Mouse (Mus musculus) frontal cortex, postnatal 36 days (tissue): ENCODE data around the gene Fam131b.

Experiments
- DNase-seq, 2 experiments: peaks; one replicate each; pipeline ENCODE4 v3.0.0; 2022; ENCODE audit warnings: low spot score in 2 of 2

Fam131b gene

GRCm38 (mm10) chr6:42355794-42356600 lies 31.6 kb upstream of the Fam131b start:
- DNase-seq = no peak

DNA sequence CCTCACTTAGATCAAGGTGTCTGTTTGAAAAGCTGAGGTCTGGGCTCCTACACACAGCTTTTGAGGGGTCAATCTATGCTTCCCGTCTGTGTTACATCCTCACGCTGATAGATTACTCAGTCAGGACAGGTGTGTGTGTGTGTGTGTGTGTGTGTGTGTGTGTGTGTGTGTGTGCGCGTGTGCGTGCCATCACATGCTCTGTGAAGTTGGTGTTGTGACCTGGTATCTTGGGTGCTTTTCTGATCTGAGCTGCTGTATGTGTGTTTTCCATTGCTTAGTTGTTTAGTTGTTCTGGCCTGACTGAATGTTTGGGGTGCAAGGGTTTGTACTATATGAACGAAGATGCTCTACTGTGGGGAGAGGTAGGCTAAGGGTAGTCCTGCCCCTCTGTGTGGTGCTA lies 30.9 kb upstream of the Fam131b start:
- DNase-seq = no peak

DNA sequence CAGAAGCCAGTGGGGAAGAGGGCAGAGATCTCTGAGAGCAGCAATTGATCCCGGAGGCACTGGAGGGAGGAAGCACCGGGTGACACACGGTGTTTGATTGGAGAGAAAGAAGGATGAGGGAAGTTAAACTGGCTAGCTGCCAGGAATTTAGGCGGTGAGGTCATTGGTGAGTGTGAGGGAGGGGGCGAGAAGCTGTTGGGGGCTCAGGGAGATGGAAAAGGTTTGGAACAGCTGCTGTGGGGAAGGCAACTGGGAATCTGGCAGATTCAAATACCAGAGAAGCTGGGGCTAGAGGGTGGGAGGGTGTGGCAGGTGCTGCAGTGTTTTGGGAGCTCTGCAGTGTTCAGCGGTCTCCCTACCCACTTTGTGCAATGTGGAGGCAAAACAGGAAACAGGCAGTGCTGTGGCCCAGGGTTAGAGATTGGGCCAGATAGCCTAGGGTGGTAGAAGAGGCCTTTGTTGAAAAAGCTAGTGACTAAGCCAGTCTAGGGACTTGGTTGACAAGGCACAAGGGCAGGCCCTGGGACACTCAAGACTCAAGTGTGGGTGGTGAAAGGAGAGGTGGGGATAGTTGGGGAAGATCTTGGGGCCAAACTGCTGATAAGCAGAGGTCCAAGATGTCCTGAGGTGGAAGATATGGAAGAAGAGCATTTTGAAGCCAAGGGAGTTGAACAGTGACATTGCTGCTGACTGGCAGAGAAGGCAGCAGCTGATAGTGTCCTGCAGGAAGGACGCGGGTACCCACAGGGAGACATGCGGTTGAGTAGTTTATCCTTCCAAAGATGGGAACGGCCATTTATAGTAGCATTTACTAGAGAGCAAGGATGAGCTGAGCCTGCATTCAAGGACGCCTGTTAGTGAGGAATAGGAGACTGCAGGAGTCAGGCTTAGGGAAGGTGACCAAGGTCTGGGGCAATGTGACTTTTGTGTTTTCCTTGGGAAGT lies 29.9 kb upstream of the Fam131b start:
- no peak for DNase-seq

GRCm38 (mm10) chr6:42353180-42353579 lies 28.7 kb upstream of the Fam131b start:
- no peak for DNase-seq

GRCm38 (mm10) chr6:42352486-42352846 lies 28.0 kb upstream of the Fam131b start:
- DNase-seq = no peak

DNA sequence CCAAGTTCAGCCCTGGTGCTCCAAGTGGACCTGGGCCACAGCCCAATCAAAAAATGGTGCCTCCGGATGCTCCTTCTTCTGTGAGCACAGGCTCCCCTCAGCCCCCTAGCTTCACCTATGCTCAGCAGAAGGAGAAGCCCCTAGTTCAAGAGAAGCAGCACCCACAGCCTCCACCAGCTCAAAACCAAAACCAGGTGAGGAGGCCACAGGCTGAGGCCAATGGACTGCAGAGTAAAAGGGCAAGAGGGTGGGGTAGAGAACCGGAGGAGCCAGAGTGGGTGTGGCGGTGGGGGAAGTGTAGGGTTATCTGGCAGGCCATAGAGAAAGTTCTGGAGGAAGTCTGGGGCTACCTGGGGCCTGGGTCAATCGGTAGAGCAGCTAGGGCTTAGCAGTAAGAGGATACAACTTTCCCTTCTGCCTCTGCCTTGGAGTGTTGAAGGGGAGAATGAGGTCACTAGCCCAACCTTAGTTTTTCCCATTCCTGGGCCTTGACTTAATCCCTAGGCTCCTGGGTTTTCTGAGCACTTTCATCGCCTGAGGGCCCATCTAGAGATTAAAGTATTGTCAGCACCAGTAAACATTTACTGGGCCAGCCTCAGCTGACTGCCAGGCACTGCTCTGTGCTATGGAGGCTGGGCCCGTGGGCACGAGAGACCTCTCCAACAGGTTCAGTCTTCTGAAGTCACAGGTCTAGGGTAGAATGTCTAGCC lies 27.5 kb upstream of the Fam131b start:
- no peak for DNase-seq

DNA sequence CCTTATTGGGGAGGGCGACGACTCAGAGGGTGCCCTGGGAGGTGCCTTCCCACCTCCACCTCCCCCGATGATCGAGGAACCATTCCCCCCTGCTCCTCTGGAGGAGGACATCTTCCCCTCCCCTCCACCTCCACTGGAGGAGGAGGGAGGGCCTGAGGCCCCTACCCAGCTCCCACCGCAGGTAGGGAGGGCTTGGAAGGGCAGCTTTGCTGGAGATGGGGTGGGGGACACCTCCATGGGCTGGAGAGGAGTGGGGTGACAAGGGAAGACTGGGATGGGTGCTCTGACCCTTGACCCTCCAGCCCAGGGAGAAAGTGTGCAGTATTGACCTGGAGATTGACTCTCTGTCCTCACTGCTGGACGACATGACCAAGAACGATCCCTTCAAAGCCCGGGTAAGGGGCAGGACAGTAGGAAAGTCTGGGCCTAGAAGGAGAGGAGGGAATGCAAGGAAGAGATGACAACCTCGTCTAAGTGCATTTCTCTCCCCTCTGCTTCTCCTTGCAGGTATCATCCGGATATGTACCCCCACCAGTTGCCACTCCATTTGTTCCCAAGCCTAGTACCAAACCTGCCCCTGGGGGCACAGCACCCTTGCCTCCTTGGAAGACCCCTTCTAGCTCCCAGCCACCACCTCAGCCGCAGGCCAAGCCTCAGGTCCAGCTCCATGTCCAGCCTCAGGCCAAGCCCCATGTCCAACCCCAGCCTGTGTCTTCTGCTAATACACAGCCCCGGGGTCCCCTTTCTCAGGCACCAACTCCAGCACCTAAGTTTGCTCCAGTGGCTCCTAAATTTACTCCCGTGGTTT lies 26.7 kb upstream of the Fam131b start:
- no peak for DNase-seq

DNA sequence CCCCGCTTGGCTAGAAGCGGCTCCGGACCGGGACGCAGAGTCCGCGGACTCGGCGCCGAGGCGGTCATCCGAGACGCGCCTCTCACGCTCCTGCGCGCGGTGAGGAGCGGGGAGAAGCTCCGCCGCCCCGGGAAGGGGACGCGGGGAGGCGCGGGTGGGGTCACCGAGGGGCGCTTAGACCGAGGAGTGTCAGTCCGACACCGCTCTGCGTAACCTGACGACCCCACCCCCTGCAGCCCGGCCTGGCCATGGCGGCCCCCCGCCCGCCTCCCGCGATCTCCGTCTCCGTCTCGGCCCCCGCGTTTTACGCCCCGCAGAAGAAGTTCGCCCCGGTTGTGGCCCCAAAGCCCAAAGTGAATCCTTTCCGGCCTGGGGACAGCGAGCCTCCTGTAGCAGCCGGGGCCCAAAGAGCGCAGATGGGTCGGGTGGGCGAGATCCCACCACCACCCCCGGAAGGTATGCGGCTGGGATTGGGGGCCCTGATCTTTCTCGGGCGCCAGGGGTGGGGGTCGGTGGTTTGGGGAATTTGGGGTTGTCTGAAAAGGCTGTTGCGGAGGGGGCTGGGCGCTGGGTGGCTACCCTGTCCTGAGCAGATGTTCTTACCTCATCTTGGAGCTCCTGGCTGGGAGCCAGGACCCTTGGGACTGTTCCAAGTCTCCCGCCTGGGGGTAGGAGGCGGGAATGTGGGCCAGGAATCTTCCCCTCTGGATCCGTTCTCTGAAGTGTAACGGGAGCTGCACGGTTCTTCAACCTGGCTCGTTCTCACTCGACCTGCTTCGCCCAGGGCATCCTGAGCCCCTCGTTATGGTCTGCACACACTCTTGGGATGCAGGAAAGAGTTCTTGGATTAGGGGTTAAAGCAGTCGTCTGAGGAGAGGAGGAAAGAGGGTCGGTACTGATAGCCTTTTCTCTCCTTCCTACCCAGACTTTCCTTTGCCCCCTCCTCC lies 25.9 kb upstream of the Fam131b start:
- DNase-seq = peak; percentile 80 to 81

DNA sequence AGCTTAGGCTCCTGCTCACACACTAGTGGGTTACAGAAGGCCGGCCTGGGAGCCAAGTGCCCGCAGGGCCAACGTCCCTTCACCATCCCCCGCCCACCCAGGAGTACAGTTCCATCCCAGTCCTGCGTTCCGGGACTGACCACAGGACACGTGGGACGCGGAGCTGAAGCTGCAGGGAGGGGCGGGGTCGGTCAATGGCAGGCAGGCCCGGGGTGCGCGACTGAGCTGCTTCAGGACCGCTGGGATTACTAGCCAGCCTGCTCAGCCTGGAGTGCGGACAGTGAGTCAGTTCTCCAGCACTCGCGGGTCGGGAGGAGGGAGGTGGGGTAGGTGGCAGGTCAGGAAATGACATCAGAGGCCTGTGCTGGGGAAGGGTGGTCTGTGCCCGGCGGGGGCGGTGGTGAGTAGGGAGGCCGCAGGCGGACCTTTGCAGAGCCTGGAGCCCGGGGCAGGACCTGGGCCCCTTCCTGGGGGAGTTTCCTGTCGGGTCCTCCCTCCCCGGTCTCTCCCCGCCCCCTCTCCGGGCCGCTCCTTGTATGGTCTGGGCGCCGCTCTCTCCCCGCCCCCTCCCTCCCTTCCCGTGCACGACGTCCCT lies 25.1 kb upstream of the Fam131b start, which contains the start of gene Zyx:
Zyx (plus strand) TSS at position 205 of the 595 bp plus-strand sequence.
- peak; percentile 80 for DNase-seq

DNA sequence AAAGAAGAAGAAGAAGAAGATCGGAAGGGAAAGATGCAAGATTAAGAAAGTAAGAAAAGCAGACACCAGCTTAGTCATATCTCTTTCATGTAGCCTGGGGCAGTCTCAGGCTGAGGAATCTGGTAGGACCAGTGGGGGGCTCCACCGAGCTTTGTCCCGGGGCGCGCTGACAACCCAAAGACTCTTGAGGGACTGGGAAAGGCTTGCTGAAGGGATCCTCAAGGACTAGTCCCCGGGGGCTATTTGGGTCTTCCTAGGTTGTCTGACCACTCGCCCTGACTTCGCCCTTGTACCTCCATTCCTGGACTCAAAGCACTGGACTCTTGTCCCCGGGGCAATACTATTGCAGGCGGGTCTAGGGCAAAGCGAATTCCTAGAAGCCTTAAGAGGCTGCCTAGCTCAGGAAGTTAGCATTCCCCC lies 24.6 kb upstream of the Fam131b start:
- DNase-seq = peak; percentile 68 to 76

DNA sequence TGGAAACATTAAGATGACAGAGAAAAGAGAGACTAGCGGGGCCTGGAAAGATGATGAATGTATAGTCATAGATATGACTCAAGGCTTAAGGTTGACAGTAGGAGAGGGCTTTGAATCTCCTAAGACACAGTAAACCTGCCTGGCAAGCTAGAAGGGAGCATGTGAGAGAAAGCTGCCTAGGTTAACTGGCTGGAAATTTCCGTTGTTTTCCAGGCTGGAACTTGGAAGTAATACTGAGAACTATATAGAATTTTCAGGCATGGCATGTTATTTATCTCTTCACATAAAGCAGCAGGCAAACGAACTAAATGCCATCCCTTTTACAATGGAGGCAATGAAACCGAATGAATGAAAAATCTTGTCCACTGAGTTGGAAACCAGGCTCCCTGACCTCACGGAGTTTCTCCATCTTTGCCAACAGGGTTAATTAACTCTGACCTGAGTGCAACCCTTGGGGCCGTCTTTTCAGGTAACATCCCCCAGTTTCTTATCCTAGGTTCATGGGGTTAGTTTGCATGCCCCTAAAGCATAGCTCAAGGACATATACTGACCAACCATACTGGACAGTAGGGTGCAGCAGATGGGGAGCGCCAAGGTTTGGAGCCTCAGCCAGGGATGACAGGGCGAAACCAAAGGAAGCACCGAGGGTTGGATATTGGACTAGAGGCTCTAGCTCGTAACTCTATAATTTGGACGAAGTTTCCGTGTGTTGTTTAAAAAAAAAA lies 24.0 kb upstream of the Fam131b start:
- DNase-seq = no peak

DNA sequence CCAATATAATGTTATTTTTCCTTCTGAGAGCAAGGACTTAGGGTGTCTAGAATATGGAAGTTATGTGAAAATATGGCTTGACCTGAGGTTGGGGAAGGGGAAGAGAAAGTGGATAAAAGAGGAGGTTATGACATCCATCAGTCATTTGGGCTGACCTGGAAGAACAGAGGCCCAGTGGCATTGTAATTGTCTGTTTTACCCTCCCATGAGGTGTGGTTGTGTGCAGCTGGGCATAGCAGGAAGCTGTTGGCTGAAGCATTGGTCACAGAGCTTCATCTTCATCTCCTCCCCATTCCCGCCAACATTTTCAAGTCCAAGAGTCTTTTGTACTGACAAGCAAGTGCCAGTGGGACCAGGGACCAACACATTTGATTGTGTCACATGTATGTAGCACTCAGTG lies 19.8 kb upstream of the Fam131b start:
- DNase-seq = no peak

- no peak for DNase-seq
Observed at GRCm38 (mm10) chr6:42343361-42344120, 19.1 kb upstream of the Fam131b start.

- DNase-seq = no peak
Observed at GRCm38 (mm10) chr6:42342171-42342570, 17.7 kb upstream of the Fam131b start.

GRCm38 (mm10) chr6:42339981-42340380 lies 15.5 kb upstream of the Fam131b start:
- no peak for DNase-seq

GRCm38 (mm10) chr6:42339189-42339588 lies 14.7 kb upstream of the Fam131b start:
- DNase-seq = no peak

DNA sequence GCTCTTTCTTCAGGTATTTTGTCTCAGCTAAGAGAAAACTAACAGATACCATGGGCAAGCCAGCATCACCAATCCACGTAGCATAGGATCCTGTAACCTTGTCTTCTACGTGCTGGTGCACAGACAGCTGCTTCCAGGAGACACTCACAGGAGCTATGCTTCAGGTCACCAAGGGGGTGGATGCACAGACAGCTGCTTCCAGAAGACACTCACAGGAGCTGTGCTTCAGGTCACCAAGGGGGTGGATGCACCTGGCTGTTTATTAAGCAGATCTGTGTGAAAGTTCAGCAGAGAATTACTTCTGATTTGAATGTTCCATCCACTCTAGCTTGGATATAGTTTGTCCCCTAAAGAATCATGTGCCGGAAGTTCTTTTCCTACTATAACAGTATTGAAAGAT lies 6.5 kb upstream of the Fam131b start:
- no peak for DNase-seq

DNA sequence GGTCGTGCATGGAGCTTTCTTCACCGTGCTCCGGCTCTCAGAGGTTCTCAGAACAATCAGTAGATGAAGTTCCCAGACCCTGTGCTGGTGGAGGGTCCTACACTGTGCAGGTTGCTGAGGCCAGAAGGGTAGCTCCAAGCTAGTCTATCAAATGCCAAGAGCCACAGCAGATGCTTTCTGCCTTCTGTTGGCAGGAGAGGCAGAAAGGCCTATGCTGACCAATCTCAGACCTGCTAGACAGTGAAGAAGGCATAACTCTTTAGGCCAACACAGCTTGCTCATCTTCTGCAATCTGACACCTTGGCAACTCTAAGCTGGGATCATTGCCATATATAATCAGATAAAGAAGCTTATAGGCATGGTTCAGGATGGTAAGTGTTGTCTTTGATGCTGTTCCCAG lies 5.8 kb upstream of the Fam131b start:
- no peak for DNase-seq
